Mouse (Mus musculus) frontal cortex, adult 2 months (tissue): ENCODE measurements around the gene F830045P16Rik. TPM values are rescaled to one million over a fixed set of nuclear protein-coding genes. Genes with fewer than 3 reads are reported as not detected.

Experiments
- DNase-seq, 2 experiments: peaks; one replicate each; pipeline ENCODE4 v3.0.0; 2022; ENCODE audit warnings: low spot score in 1 of 2; ENCODE audit errors: extremely low spot score in 1 of 2
- polyA plus RNA-seq: library from polyadenylated mRNA; depleted of rRNA; stranded (reverse); fragments of >200 nt; gene quantifications from 2 replicates; pipeline ENCODE4 v1.2.3, GENCODE M21; 2012

F830045P16Rik gene
- polyA plus RNA-seq, 1 experiment = 0.14 TPM

- DNase-seq = no peak
Measured at GRCm38 (mm10) chr2:129546772-129547171, 10.4 kb upstream of the F830045P16Rik start.

- DNase-seq = no peak
Measured at GRCm38 (mm10) chr2:129545596-129545995, 9.2 kb upstream of the F830045P16Rik start.

- no peak for DNase-seq
Measured at GRCm38 (mm10) chr2:129544919-129545318, 8.5 kb upstream of the F830045P16Rik start.

GRCm38 (mm10) chr2:129544448-129544847, 8.0 kb upstream of the F830045P16Rik start:
- DNase-seq = no peak

- DNase-seq = no peak
Measured at GRCm38 (mm10) chr2:129540036-129540435, 3.6 kb upstream of the F830045P16Rik start.

- no peak for DNase-seq
Measured at GRCm38 (mm10) chr2:129539175-129539574, 2.8 kb upstream of the F830045P16Rik start.

GRCm38 (mm10) chr2:129537926-129538325, 1.5 kb upstream of the F830045P16Rik start:
- no peak for DNase-seq

- no peak for DNase-seq
Measured at GRCm38 (mm10) chr2:129537360-129537759, 958 bp upstream of the F830045P16Rik start.

GRCm38 (mm10) chr2:129536926-129537325, 524 bp upstream of the F830045P16Rik start:
- no peak for DNase-seq

GRCm38 (mm10) chr2:129534886-129535591, 1.4 kb downstream of the F830045P16Rik start:
- no peak for DNase-seq

GRCm38 (mm10) chr2:129531890-129532289, 4.5 kb downstream of the F830045P16Rik start:
- no peak for DNase-seq

GRCm38 (mm10) chr2:129531102-129531501, 5.3 kb downstream of the F830045P16Rik start:
- DNase-seq = no peak

GRCm38 (mm10) chr2:129529297-129530209, 6.8 kb downstream of the F830045P16Rik start:
- no peak for DNase-seq

GRCm38 (mm10) chr2:129527916-129528315, 8.5 kb downstream of the F830045P16Rik start:
- no peak for DNase-seq

GRCm38 (mm10) chr2:129526322-129526721, 10.1 kb downstream of the F830045P16Rik start:
- no peak for DNase-seq

GRCm38 (mm10) chr2:129525644-129526043, 10.8 kb downstream of the F830045P16Rik start:
- no peak for DNase-seq

GRCm38 (mm10) chr2:129518526-129518925, 17.9 kb downstream of the F830045P16Rik start:
- no peak for DNase-seq

GRCm38 (mm10) chr2:129514923-129515920, 21.2 kb downstream of the F830045P16Rik start:
- DNase-seq = no peak

GRCm38 (mm10) chr2:129514401-129514667, 22.1 kb downstream of the F830045P16Rik start:
- no peak for DNase-seq

GRCm38 (mm10) chr2:129513546-129514400, 22.6 kb downstream of the F830045P16Rik start:
- DNase-seq = no peak
